Mouse (Mus musculus): ENCODE data around the gene Sgcd.

GRCm38 (mm10) chr11:47018139-47018538, 970.6 kb downstream of the Sgcd start:
- TF ChIP-seq POLR2A (IDR thresholded peaks at IDR 0.05; ENCODE audit: borderline replicate concordance, control insufficient read depth, low read depth, low read length): no peak
- TF ChIP-seq CTCF (IDR thresholded peaks at IDR 0.05; ENCODE audit: control insufficient read depth, insufficient read depth, low read length): no peak
